Mouse (Mus musculus) natural killer cell, adult 2 months (primary cell): Measurements from ENCODE around the gene Foxr1.
A peak's percentile ranks its signal among the peaks of the same experiment; 100 is the strongest.
"Not testable (repeated sequence)": the region's sequence is repeated elsewhere in the genome, so short reads cannot be mapped to it uniquely, and the experiment has no call there.

ENCODE experiments used
- DNase-seq, 2 experiments: peaks; one replicate each; pipeline ENCODE4 v3.0.0; 2022; ENCODE audit warnings: low spot score in 2 of 2

Foxr1 gene

DNA sequence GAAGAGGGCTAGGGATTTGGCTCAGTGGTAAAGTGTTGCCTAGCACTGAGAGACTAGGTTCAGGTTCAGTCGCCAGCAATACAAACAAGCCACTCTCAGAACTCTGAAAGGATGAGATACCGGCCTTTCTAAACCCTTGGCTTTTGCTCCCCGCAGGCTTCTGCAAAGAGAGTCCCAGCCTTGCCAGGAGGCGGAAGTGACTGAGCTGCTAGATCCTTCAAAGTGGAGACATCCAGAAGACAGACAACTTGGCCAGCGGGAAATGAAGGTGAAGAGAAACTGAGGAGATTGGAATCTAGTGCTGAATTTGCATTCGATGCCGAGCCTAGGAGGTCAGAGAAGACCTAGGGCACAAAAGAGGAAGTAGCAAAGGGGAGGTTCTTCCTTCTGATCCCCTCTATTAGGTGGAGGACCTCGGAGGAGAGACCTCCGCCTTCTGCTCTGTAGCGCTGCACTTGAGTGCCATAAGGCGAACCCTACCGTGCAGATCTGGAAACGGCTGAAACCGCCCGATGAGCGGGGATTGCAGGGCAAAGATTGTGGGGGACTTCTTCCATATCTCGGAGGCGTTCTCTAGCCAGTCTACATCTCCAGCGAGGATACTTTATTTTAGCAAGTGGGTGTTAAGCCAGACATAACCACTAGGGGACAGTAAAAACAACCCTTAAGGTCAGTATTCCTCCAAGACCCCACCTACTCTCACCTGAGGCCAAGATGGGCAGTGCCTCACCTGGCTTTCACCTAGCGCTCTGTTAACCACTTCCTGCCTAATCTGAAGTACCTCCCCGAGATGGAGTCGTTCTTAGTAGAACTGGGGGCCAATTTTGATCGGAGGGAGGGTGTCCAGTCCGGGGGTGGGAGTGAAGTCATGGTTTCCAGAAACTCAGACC, 36.6 kb upstream of the Foxr1 start:
- DNase-seq = peak; percentile 52 to 65

GRCm38 (mm10) chr9:44475936-44476335, 35.0 kb upstream of the Foxr1 start:
- no peak for DNase-seq

DNA sequence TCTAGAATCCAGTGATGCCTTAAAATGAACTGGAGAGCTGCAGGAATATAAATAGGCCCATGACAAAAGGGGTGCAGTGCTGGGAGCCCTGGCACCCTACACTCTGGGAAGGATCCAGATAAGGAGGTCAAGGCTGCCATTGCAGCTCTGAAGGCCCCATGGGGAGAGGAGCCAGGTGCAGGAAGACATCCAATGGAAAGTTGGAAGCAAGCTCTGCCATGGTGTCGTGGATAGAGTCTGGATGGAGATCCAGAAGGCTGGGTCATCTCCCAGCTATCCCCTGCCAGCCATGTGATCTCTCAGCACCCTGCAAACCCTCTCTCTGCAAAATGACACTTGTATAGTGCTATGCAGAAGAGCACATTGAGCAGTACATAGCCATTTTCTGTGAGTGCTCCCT, 33.4 kb upstream of the Foxr1 start:
- DNase-seq = no peak

DNA sequence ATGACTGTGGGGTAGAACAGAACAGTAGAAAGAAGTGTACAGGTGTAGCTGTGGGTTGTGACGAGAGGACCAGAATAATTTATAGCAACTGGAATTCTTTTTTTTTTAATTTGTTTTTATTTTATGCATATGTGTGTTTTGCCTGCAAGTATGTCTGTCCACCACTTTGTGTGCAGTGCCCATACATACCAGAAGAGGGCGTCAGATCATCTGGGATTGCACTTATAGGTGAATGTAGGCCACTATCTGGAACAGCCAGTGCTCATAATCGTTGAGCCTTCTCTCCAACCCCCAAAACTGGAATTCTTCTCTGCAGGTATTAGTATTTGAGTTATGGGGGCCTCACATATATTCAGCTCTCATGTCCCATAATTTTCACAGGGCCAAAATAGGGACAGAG, 32.2 kb upstream of the Foxr1 start:
- DNase-seq = no peak

DNA sequence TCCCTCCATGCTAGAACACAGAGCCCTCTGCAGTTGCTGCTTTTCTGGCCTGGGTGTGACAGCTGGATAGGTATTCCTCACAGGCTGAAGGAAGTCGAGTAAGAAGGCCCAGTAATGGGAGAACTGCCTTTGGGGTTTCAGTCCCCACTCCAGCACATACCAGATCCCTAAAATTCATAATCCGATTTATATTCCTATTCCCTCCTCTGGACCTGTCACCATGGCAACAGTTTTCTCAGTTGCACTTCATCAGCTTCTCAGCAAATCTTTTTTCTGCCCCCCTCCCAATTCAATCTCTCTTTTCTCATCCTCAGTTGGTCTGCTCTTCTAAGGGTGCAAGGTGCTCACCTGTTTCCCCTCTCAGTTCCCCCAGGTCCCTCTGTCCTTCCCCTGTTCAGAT, 27.9 kb upstream of the Foxr1 start:
- no peak for DNase-seq

GRCm38 (mm10) chr9:44468224-44468623, 27.3 kb upstream of the Foxr1 start:
- DNase-seq = no peak

DNA sequence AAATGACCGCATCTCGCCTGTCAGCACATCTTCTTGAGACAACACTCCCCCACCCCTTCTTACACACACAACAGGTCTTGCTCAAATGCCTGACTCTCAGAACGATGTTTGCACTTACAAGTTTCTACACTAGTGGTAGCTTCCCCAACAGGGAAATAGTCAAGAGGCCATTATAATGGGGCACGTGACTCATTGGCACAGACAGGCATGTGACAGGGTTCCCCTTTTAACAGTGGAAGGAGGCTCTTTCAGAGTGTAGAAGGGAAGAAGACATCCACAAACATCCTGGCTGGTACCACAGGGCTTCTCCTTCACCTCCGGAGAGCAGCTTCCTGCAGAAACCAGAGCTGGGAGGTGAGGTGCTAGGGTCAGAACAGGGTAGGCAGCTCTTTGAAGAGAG, 21.0 kb upstream of the Foxr1 start:
- peak in 1 of 2 experiments; percentile 42 for DNase-seq

- no peak for DNase-seq
Measured at GRCm38 (mm10) chr9:44457035-44457742, 16.3 kb upstream of the Foxr1 start.

- DNase-seq = no peak
Measured at GRCm38 (mm10) chr9:44454891-44455220, 13.9 kb upstream of the Foxr1 start, which contains the start of gene Upk2. Gene Upk2 (minus strand): TSS chr9:44454976.

- DNase-seq = peak; percentile 76 to 85
Measured at GRCm38 (mm10) chr9:44454132-44454890, 13.4 kb upstream of the Foxr1 start.

GRCm38 (mm10) chr9:44450387-44450786, 9.5 kb upstream of the Foxr1 start:
- peak; percentile 18 to 33 for DNase-seq

- not testable (repeated sequence) for DNase-seq
Measured at GRCm38 (mm10) chr9:44444402-44445025, 3.6 kb upstream of the Foxr1 start.

GRCm38 (mm10) chr9:44435747-44436146, 5.2 kb downstream of the Foxr1 start:
- peak in 1 of 2 experiments; percentile 48 for DNase-seq

- DNase-seq = no peak
Measured at GRCm38 (mm10) chr9:44432577-44433185, 8.3 kb downstream of the Foxr1 start.

DNA sequence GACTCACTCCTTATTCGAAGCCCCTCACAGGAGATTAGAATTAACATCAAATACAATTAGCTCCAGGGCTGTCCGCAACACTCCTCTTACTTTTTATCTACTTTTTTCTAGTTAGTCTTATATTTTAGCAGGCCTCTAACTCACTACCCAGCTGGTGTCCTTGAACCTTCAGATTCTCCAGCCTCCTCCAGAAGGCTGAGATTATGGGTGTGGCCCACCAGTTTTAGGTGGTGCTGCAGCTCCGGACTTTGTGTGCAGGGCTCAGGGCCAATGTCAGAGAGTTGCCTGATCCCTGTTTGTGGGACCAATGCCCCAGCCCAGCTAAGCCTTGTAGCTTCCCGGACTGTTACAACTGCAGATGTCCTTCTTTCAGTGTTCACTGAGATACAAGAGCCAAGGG, 17.4 kb downstream of the Foxr1 start:
- DNase-seq = no peak

DNA sequence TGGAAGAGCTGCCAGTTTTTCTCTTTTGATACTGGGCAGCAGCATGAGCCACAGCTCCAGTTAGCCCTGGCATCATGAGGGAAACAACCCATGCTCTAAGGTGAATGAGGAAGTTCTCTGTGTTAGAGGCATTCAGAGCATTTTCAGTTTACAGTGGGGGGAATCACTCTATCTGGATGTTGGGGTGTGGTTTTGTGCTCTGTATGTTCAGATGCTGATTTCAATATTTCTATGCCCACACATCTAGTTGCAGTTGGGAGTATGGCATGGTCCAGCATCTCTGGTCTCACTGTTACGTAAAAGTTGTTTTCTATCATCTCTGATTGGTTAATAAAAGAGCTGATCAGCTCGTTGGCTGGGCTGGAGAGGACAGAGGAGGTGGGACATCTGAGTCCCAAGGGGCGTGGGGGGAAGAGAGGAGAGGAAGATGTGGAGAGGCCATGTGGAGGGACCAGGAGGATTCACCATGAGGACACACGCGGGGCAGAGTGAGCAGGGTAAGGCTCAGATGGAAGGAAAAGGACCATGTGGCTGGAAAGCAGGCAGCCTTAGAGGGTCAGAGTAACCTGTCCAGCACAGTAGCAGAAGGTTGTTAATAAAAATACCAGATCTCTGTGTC, 20.5 kb downstream of the Foxr1 start:
- DNase-seq = no peak

- not testable (repeated sequence) for DNase-seq
Measured at GRCm38 (mm10) chr9:44419730-44420129, 21.2 kb downstream of the Foxr1 start.

DNA sequence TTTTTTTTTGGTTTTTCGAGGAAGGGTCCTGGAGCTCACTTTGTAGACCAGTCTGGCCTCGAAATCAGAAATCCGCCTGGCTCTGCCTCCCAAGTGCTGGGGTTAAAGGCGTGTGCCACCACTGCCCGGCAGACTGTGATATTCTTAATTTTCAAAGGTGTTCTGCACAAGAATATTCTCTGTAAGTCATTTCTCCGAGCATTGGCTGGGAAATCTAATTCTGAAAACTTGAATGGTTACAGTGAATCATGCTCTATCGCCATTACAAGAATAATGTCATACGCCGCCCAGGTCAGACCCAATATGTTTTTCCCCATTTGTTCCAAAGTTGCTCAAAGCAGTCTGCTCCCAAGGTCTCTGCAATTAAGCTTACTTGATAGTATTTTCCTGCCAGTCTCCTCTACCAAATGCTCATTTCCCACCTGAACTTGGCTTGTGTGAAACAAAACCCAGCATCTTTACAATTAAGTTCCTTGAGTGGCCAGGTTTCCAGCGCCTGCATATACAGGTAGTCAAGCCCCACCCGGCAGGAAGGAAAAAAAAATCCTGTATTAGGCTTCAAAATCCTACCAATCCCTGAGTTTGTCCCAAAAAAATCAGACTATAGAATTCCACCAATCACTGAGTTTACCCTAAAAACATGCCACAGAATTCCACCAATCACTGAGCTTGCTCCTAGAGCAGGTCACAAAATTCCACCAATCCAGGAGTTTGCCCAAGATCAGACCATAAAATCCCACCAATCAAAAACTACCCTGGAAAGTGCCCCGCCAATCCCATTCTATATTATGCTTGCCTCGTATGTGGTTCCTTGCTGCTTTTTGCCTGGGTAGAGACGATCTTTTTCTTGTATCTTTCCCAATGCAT, 22.2 kb downstream of the Foxr1 start, which contains the start of gene Ccdc84:
Gene Ccdc84 (minus strand): TSS at position 51 of the 867 bp plus-strand sequence.
- no peak for DNase-seq

DNA sequence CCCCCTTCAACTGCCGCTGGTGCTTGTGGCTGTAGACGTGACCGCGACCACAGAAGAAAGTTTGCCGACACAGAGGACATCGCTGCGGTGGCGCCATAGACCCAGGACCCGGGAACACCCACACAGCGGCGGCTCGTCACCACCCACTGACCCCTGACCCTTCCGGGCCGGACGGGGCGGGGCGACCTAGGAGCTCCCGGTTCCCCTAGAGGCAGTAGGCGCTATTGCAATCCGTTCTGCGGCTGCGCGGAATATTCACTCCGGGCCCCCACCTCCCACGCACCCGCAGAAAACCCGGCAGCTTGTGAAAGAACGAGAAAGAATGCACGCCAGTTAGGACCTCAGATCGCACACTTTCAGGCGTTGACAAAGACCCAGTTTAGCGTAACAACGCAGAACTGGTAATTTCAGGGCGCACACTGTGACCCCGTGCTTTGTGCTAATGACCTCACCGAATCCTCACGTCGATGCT, 23.0 kb downstream of the Foxr1 start:
- DNase-seq = peak; percentile 95
